Mouse (Mus musculus) spleen, adult 2 months (tissue): ENCODE measurements around the gene Bsn.
A peak's percentile ranks its signal among the peaks of the same experiment; 100 is the strongest.

Experiments used
- CTCF ChIP-seq: fragments of 200-500 bp; IDR thresholded peaks from 2 replicates; pipeline ENCODE4 v1.5.1; 2011; ENCODE audit warnings: mild to moderate bottlenecking, inconsistent platforms; ENCODE audit not compliant: insufficient read depth, insufficient read length, insufficient replicate concordance; ENCODE audit errors: extremely low read depth
- POLR2A ChIP-seq: fragments of 200-500 bp; IDR thresholded peaks from 2 replicates; pipeline ENCODE4 v1.6.1; 2011; ENCODE audit warnings: low read depth, low read length, inconsistent platforms

GRCm38 (mm10) chr9:108065491-108066011 is 124.6 kb downstream of the Bsn start:
- TF ChIP-seq POLR2A (no peak), CTCF (peak; percentile 38; the same call in 1 of the 2 replicates)
